Mouse (Mus musculus) ES-E14 (cell line): ENCODE results near the gene Gtf2h3. TPM values are rescaled to one million over a fixed set of nuclear protein-coding genes. Genes with fewer than 3 reads are reported as not detected.
A peak's percentile ranks its signal among the peaks of the same experiment; 100 is the strongest.
"Not testable (repeated sequence)": the region's sequence is repeated elsewhere in the genome, so short reads cannot be mapped to it uniquely, and the experiment has no call there.

Source experiments
- DNase-seq: peaks from one replicate; pipeline ENCODE4 v3.0.0-alpha.2; 2013; ENCODE audit warnings: low read depth, low spot score
- H3K27ac ChIP-seq: 2 replicates; pipeline ENCODE4 v1.5.1; 2012; ENCODE audit warnings: low read depth, mild to moderate bottlenecking, low read length, moderate library complexity, mixed read lengths; ENCODE audit not compliant: poor library complexity, insufficient read depth, severe bottlenecking
- H3K36me3 ChIP-seq: 2 replicates; pipeline ENCODE4 v1.6.1; 2012; ENCODE audit warnings: mild to moderate bottlenecking, low read length, moderate library complexity, mixed read lengths; ENCODE audit not compliant: control insufficient read depth, poor library complexity, insufficient read depth, severe bottlenecking
- H3K4me1 ChIP-seq, 2 experiments: fragments of 150-350 bp in 1 of 2; sonication (generic) in 1 of 2; 2 replicates each; pipeline ENCODE4 v1.6.1; 2012; ENCODE audit warnings: low read length in 2 of 2, mild to moderate bottlenecking in 1 of 2, mixed read lengths in 1 of 2; ENCODE audit not compliant: control insufficient read depth in 2 of 2, insufficient read depth in 2 of 2, poor library complexity in 1 of 2
- H3K4me3 ChIP-seq, 2 experiments: fragments of 150-350 bp in 1 of 2; sonication (generic) in 1 of 2; 2 replicates each; pipeline ENCODE4 v1.5.1; 2012; ENCODE audit warnings: low read length in 2 of 2, low read depth in 1 of 2, mild to moderate bottlenecking in 1 of 2, mixed read lengths in 1 of 2; ENCODE audit not compliant: insufficient read depth in 1 of 2, poor library complexity in 1 of 2, severe bottlenecking in 1 of 2
- H3K9ac ChIP-seq: 2 replicates; pipeline ENCODE4 v1.6.1; 2012; ENCODE audit warnings: low read depth, mild to moderate bottlenecking, low read length, mixed read lengths; ENCODE audit not compliant: poor library complexity, insufficient read depth, severe bottlenecking
- H3K9me3 ChIP-seq: fragments of 150-350 bp; sonication (generic); 2 replicates; pipeline ENCODE4 v1.6.1; 2012; ENCODE audit warnings: low read depth, mild to moderate bottlenecking, low read length; ENCODE audit not compliant: control insufficient read depth, insufficient read depth
- CHD2 ChIP-seq: IDR thresholded peaks from 2 replicates; pipeline ENCODE4 v1.6.1; 2014; ENCODE audit warnings: mild to moderate bottlenecking, low read depth, low read length, inconsistent platforms
- HCFC1 ChIP-seq: IDR thresholded peaks from 2 replicates; pipeline ENCODE4 v1.6.1; 2012; ENCODE audit warnings: low read length, inconsistent platforms, borderline replicate concordance; ENCODE audit not compliant: insufficient read depth
- MAFK ChIP-seq: IDR thresholded peaks from 2 replicates; pipeline ENCODE4 v1.6.1; 2014; ENCODE audit warnings: mild to moderate bottlenecking, low read depth, low read length, inconsistent platforms; ENCODE audit not compliant: insufficient read depth
- ZC3H11A ChIP-seq: IDR thresholded peaks from 2 replicates; pipeline ENCODE4 v1.6.1; 2012; ENCODE audit warnings: low read depth, mild to moderate bottlenecking, inconsistent platforms, low read length, borderline replicate concordance
- ZNF384 ChIP-seq: IDR thresholded peaks from 2 replicates; pipeline ENCODE4 v1.6.1; 2012; ENCODE audit warnings: low read depth, low read length, inconsistent platforms
- in situ Hi-C, 2 experiments: fragments of 600-800 bp; cut with MboI; formaldehyde crosslinking; loops; one replicate each; pipeline ENCODE4 v1.15.1; 2025; ENCODE audit warnings: low sequenced_read_pairs in 2 of 2, inconsistent platforms in 1 of 2; ENCODE audit not compliant: unreplicated experiment in 2 of 2
- total RNA-seq: library from RNA; depleted of rRNA; stranded (reverse); fragments of 300-350 nt; gene quantifications from 2 replicates; pipeline ENCODE4 v1.2.3, GENCODE M21; 2012

Gene Gtf2h3
- total RNA-seq, 1 experiment = 71.5 TPM

- H3K9me3 ChIP-seq = no peaks in the 10 kb centered on the region
- H3K36me3 ChIP-seq = peaks cover 22% of the 10 kb centered on the region
- no peak overlapping the region for H3K9ac ChIP-seq
- no peak for TF ChIP-seq MAFK
- no peak for TF ChIP-seq CHD2
- TF ChIP-seq HCFC1 = no peak
- TF ChIP-seq ZC3H11A = no peak
- no peak for TF ChIP-seq ZNF384
- H3K4me3 ChIP-seq = no peak overlapping the region
- in situ Hi-C loops = no loop called here
- no peak for DNase-seq
- no peaks in the 10 kb centered on the region for H3K4me1 ChIP-seq
- H3K27ac ChIP-seq = no peak overlapping the region
These were observed 13.8 kb downstream of the Gtf2h3 start for GRCm38 (mm10) chr5:124592768-124593167.

DNA sequence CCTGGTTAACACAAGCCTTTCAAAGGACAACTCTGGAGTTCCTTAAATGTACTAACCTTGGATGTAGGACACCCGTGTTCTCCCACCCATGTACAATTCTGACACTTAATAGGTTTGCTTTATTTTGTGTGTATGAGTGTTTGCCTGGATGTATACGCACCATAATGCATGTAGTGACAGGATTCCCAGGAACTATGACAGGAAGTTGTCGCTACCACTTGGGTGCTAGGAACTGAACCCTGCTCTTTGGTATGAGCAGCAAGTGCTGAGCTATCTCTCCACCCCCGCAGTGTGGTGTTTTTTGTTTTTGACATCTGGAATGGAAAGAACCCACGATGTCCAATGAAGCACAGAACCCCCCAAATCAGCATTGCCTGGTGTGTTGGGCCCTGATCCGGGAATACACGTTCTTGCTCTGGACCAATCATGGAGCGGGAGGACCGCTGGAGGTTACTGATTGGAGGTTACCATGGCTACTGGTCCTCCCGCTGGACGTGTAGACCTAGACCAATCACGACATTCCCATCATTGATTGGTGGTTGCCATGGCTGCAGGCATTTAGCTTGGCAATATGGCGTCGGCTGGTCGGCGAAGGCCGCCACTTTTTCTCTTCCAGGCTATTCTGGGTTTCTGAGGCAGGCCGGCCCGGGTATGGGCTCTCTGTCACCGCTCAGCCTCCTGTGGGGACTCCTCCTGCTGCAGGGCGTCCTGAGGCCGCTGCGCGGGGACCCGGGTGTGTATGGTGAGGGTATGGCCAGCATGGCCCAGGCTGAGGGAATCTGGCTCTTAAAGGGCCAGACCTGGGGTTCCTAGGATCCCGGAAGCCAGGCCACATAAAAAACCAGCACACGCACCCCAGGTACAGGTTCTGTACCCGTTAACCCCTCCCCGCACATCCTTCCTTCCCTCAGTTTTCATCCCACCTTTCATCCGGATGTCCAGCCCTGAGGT, 19.6 kb downstream of the Gtf2h3 start:
- TF ChIP-seq HCFC1 (no peak), CHD2 (peak; percentile 67; the same call in 1 of the 2 replicates)

GRCm38 (mm10) chr5:124599726-124600125, 20.8 kb downstream of the Gtf2h3 start:
- H3K9me3 ChIP-seq, H3K27ac ChIP-seq, in situ Hi-C loops, H3K4me3 ChIP-seq, H3K36me3 ChIP-seq, H3K4me1 ChIP-seq, H3K9ac ChIP-seq, DNase-seq: not testable (repeated sequence)

More for the DNA sequence above, 19.6 kb downstream of the Gtf2h3 start:
- Histone ChIP-seq H3K36me3 (peaks cover 7% of the 10 kb centered on the region; the same call in 1 of the 2 replicates), H3K9me3 (no peaks in the 10 kb centered on the region), H3K4me1 (peaks cover 0 to 3% of the 10 kb centered on the region in 2 experiments; a peak in 1 of 4 replicates), H3K9ac (peak overlapping the region; percentile 85), H3K27ac (no peak overlapping the region), H3K4me3 (peak overlapping the region; percentile 69 to 91)
- peak; percentile 93 for DNase-seq
- in situ Hi-C loops = no loop called here

GRCm38 (mm10) chr5:124602349-124602748, 23.4 kb downstream of the Gtf2h3 start:
- TF ChIP-seq CHD2 (no peak), HCFC1 (0 out of 2 replicates have a peak, but pooled peaks have one; percentile 41)
- Histone ChIP-seq H3K27ac (no peak overlapping the region), H3K36me3 (no peaks in the 10 kb centered on the region), H3K4me3 (no peak overlapping the region), H3K9ac (no peak overlapping the region), H3K4me1 (peaks cover 0 to 3% of the 10 kb centered on the region in 2 experiments; a peak in 1 of 4 replicates), H3K9me3 (no peaks in the 10 kb centered on the region)
- DNase-seq = peak; percentile 78
- in situ Hi-C loops = no loop called here

DNA sequence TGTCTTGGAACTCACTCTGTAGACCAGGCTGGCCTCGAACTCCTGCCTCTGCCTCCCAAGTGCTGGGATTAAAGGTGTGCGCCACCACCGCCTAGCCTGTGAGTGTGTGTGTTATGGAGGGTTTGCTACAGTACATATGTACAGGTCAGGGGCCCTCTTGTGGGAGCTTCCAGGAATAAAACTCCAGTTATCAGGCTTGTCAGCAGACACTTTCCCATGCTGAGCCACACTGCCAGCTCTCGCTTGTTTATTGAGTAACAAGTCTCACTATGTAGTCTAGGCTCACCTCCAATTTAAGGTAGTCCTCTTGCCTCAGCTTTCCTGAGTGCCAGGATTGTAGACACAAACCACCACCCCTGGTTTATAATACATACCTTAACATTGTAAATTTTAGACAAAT, 25.4 kb downstream of the Gtf2h3 start:
- in situ Hi-C loops = no loop called here
- H3K4me3 ChIP-seq = no peak overlapping the region
- no peaks in the 10 kb centered on the region for H3K36me3 ChIP-seq
- DNase-seq = no peak
- TF ChIP-seq HCFC1 = no peak
- no peak overlapping the region for H3K9ac ChIP-seq
- no peak overlapping the region for H3K27ac ChIP-seq
- H3K4me1 ChIP-seq = peaks cover 0 to 3% of the 10 kb centered on the region in 2 experiments; a peak in 1 of 4 replicates
- no peaks in the 10 kb centered on the region for H3K9me3 ChIP-seq
